Mouse (Mus musculus) large intestine, adult 2 months (tissue): ENCODE measurements around the gene Bcl2a1d. TPM values are rescaled to one million over a fixed set of nuclear protein-coding genes. Genes with fewer than 3 reads are reported as not detected.
"Not testable (repeated sequence)": the region's sequence is repeated elsewhere in the genome, so short reads cannot be mapped to it uniquely, and the experiment has no call there.

Experiments used
- DNase-seq: peaks from one replicate; pipeline ENCODE4 v3.0.0-alpha.2; 2012; ENCODE audit warnings: low read depth, low spot score
- WGBS: fragments of 180-500 bp; shearing (Covaris S2); methylation state at CpG from one replicate; pipeline ENCODE4 v1.1.7; 2018; 5-methylcytosine and 5-hydroxymethylcytosine counted together
- polyA plus RNA-seq: library from polyadenylated mRNA; depleted of rRNA; stranded (reverse); fragments of >200 nt; gene quantifications from 2 replicates; pipeline ENCODE4 v1.2.3, GENCODE M21; 2012; rRNA removed

The Bcl2a1d gene
- polyA plus RNA-seq, 1 experiment = 4.2 TPM

DNA sequence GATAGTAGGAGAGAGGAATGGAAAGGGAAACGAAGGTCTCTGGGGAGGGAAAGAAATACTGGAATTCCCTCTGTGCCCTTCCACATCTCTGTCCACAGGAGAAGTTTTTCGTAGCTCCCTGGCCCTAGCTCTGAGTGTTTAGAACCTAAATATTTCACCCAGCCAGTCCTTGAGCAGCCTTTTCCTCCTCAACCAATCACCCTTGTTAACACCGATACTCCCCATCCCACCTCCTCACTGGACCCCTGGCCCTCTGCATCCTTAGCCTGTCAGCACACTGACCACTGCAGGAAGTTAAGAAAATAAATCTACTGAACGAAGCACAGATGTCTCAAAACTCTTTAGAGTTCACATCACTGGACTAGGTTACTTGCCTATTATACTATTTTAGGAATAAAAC lies 25.0 kb downstream of the Bcl2a1d start:
- WGBS = 91% methylated on average over 4 of the region's 4 CpGs
- DNase-seq = no peak

DNA sequence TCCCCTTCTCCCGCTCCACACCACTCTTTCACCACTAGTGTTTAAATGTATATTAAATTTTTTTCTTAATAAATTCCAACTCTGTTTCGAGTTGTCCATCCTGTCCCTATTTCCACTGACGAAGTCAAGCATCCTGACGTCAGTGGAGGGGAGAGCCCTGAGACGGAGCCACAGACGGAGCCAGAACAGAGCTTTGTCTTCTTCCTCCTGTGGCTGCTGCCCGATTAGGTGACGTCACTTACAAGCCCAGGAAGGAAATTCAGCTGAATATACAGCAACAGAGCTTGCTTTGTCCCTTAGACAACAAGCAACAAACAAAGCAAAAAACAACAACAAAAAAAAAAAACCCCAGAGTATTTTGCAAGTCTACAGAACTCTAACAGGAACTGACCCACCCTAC lies 26.6 kb downstream of the Bcl2a1d start:
- not testable (repeated sequence) for DNase-seq
- WGBS = 81% methylated on average over 8 of the region's 8 CpGs

DNA sequence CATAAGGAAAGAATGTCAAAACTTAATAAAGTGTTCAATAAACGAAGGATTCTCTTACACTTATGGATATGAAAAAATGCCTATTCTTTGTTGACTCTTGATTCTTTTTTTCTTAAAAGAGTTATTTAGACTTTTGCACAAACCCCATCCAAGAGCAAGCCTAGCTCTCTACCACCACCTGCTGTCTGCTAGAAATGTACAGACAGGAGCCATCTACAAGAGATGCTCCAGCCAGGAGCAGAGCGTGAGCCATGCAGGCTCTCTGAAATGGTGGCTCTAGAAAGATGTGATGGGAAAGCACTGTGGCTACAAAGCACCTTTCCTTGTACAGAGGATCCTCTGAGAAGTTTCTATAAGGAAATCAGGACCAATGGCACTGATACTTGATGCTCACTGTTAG lies 33.0 kb downstream of the Bcl2a1d start:
- DNase-seq = not testable (repeated sequence)
- 71% methylated on average over 1 of the region's 2 CpGs for WGBS

DNA sequence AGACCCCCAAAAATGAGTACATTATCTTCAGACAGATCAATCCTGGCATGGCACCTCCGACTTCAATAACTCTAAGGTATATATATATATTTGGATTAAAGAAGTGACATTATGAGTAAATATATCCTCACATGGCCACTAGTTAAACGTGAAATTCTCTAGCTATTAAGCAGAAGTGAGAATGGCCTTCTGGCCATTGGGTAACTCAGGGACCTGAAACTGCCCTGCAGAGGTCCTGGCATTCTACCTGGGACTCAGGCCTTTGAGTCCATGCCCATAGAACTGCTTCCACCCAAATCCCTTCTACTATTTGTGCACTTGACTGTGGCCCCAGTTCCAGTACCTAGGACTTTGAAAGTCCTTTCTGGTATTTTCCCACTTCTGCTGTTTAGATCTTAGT lies 40.4 kb downstream of the Bcl2a1d start:
- not testable (repeated sequence) for DNase-seq
- 68% methylated on average over 2 of the region's 2 CpGs for WGBS

DNA sequence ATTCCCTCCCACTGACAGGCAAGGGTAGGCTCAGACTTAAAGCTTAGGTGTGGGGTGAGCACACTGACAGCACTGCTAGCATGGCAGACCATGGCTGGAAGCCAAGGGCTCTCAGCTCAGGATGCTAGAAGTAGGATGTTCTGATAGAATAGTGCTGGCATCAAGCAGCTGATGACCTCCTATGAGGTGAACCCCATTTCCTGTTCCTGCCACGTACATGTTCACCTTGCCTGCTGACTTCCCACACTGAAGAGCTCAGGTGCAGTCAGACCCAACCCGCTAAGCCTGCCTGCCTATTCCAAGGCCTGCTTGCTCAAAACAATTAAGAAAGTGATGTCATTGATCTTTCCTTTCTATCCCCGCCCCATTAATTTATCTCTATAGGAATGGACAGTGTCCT lies 42.3 kb downstream of the Bcl2a1d start:
- DNase-seq = not testable (repeated sequence)
- WGBS = 64% methylated on average over 3 of the region's 3 CpGs

DNA sequence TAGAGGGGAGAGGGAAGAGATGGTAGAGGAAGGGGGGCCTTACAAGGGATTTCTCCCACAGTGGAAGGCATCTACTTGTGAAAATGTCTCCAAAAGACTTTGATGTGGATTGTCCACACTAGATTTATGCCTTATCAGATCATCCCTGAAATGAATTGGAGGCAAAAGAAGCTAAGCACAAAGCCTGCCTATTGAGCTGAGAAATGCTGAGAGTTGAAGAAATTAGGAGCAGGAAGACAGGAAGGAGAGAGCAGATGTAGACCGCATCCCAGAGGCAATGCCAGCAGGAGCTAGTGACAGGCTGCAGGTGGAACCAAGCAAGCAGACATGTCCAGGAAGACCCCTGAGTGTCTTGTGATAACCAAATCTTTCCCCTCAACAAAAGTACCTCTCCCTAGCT lies 45.0 kb downstream of the Bcl2a1d start:
- DNase-seq = not testable (repeated sequence)
- WGBS = 88% methylated on average over 1 of the region's 1 CpGs

Other genes starting within 250 kb of the Bcl2a1d start
- 3.7 and 4.1 TPM in 2 replicates for gene Syncrip, start 249.3 kb downstream of the Bcl2a1d start, polyA plus RNA-seq
- gene Zfp949, start 183.9 kb downstream of the Bcl2a1d start, polyA plus RNA-seq = 2.8 and 3.4 TPM in 2 replicates
- gene Trim43a, start 151.0 kb downstream of the Bcl2a1d start, polyA plus RNA-seq = not detected in 2 replicates
- gene Mthfsl, start 11.6 kb downstream of the Bcl2a1d start, polyA plus RNA-seq = 14.0 and 15.6 TPM in 2 replicates
- gene Trim43c, start 107.2 kb upstream of the Bcl2a1d start, polyA plus RNA-seq = not detected in 2 replicates
- 2.5 and 3.3 TPM in 2 replicates for gene Bcl2a1a, start 225.0 kb upstream of the Bcl2a1d start, polyA plus RNA-seq